Mouse (Mus musculus) forebrain, embryonic 15.5 days (tissue): Measurements from ENCODE around the gene Tsacc. TPM values are rescaled to one million over a fixed set of nuclear protein-coding genes. Genes with fewer than 3 reads are reported as not detected.
A peak's percentile ranks its signal among the peaks of the same experiment; 100 is the strongest.
"Not testable (repeated sequence)": the region's sequence is repeated elsewhere in the genome, so short reads cannot be mapped to it uniquely, and the experiment has no call there.

Experiments used
- ATAC-seq: fragments of 200-750 bp; cut with Nextera tagmentation; replicated peaks from 2 replicates; pipeline ENCODE4 v1.8.0; 2017; ENCODE audit warnings: mild to moderate bottlenecking, moderate TSS enrichment, moderate library complexity
- H3K27ac ChIP-seq: fragments of 300-500 bp; sonication (generic); replicated peaks from 2 replicates; pipeline ENCODE4 v1.5.1; 2015; ENCODE audit warnings: mild to moderate bottlenecking, inconsistent platforms
- H3K27me3 ChIP-seq: fragments of 300-500 bp; sonication (generic); 2 replicates; pipeline ENCODE4 v1.6.1; 2015; ENCODE audit warnings: inconsistent platforms
- H3K36me3 ChIP-seq: fragments of 300-500 bp; sonication (generic); 2 replicates; pipeline ENCODE4 v1.6.1; 2015; ENCODE audit warnings: mild to moderate bottlenecking, inconsistent platforms
- H3K4me1 ChIP-seq: fragments of 300-500 bp; sonication (generic); 2 replicates; pipeline ENCODE4 v1.6.1; 2015; ENCODE audit warnings: inconsistent platforms
- H3K4me2 ChIP-seq: fragments of 300-500 bp; sonication (generic); replicated peaks from 2 replicates; pipeline ENCODE4 v1.6.1; 2015; ENCODE audit warnings: mild to moderate bottlenecking, inconsistent platforms
- H3K4me3 ChIP-seq: fragments of 300-500 bp; sonication (generic); 2 replicates; pipeline ENCODE4 v1.5.1; 2015; ENCODE audit warnings: mild to moderate bottlenecking, inconsistent platforms
- H3K9ac ChIP-seq: fragments of 300-500 bp; sonication (generic); replicated peaks from 2 replicates; pipeline ENCODE4 v1.6.1; 2015; ENCODE audit warnings: mild to moderate bottlenecking, inconsistent platforms
- H3K9me3 ChIP-seq: fragments of 300-500 bp; sonication (generic); 2 replicates; pipeline ENCODE4 v1.6.1; 2016; ENCODE audit warnings: inconsistent platforms
- WGBS: fragments of 180-500 bp; shearing (Covaris S2); methylation state at CpG from one replicate; pipeline ENCODE4 v1.1.7; 2015; ENCODE audit warnings: mixed read lengths; 5-methylcytosine and 5-hydroxymethylcytosine counted together
- polyA plus RNA-seq: library from polyadenylated mRNA; unstranded; fragments of >200 nt; fragmentation: Nextera tagmentation; extraction: Ambion mirVana; gene quantifications from 2 replicates; pipeline ENCODE4 v1.2.1, GENCODE M21; 2015

Gene Tsacc
- polyA plus RNA-seq, 1 experiment from 2014 or later, result 9.6 TPM

DNA sequence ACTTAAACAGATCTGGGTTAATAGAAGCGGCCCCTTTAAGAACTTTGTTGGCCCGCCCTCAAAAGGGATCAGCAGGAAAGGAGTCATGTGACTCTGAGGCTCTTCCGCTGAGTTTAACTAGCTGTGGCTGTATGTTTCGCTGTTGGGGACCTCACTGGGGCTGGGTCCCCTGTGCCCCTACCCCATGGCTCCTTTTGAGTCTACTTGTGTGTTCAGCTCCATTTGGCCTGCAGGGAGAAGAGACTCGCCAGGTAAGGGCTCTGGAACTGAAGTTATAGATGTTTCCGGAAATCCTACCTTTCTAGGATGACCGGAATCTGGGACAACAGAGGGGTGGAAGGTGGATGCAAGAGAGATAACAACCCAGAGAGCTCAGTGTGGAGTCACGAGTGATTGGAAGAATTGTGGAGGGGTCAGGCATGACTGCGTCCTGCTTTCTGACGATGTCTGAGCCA lies 28.2 kb upstream of the Tsacc start, which contains the start of gene Glmp:
Gene Glmp, plus strand, starts transcription at position 73 of the 455 bp plus-strand sequence.
- H3K9me3 ChIP-seq, result no peaks in the 10 kb centered on the region
- peak; percentile 76 for ATAC-seq
- 2% methylated on average over 10 of the region's 10 CpGs for WGBS
- peaks cover 14% of the 10 kb centered on the region for H3K4me1 ChIP-seq
- H3K9ac ChIP-seq, result peak within 1 kb of the TSS; percentile 68
- H3K27me3 ChIP-seq, result no peaks in the 10 kb centered on the region
- peak within 1 kb of the TSS; percentile 52 for H3K4me3 ChIP-seq
- peaks cover 46% of the 10 kb centered on the region for H3K36me3 ChIP-seq
- H3K27ac ChIP-seq, result no peak within 1 kb of the TSS
- H3K4me2 ChIP-seq, result peak within 1 kb of the TSS; percentile 70

GRCm38 (mm10) chr3:88299172-88299571 lies 2.4 kb upstream of the Tsacc start:
- peaks cover 48% of the 10 kb centered on the region for H3K36me3 ChIP-seq
- ATAC-seq, result no peak
- 93% methylated on average over 1 of the region's 1 CpGs for WGBS

GRCm38 (mm10) chr3:88297321-88297851 lies 587 bp upstream of the Tsacc start:
- Histone ChIP-seq H3K4me3 (peak overlapping the region; percentile 89), H3K4me2 (peak overlapping the region; percentile 64), H3K4me1 (peaks cover 27% of the 10 kb centered on the region), H3K9me3 (no peaks in the 10 kb centered on the region), H3K27ac (peak overlapping the region; percentile 97), H3K27me3 (no peaks in the 10 kb centered on the region), H3K9ac (peak overlapping the region; percentile 91), H3K36me3 (peaks cover 32% of the 10 kb centered on the region)
- WGBS, result under 1% methylated on average over 30 of the region's 30 CpGs
- ATAC-seq, result 0 out of 2 replicates have a peak, but pooled peaks have one; percentile 3

More at GRCm38 (mm10) chr3:88299172-88299571, 2.4 kb upstream of the Tsacc start:
- H3K9ac ChIP-seq, result no peak overlapping the region
- no peak overlapping the region for H3K27ac ChIP-seq
- H3K4me3 ChIP-seq, result no peak overlapping the region
- H3K27me3 ChIP-seq, result no peaks in the 10 kb centered on the region
- peaks cover 27% of the 10 kb centered on the region for H3K4me1 ChIP-seq
- no peak overlapping the region for H3K4me2 ChIP-seq
- no peaks in the 10 kb centered on the region for H3K9me3 ChIP-seq

- Histone ChIP-seq H3K27ac (peak overlapping the region; percentile 97), H3K9ac (peak overlapping the region; percentile 67), H3K27me3 (no peaks in the 10 kb centered on the region), H3K4me3 (peak overlapping the region; percentile 89), H3K9me3 (no peaks in the 10 kb centered on the region), H3K36me3 (peaks cover 20% of the 10 kb centered on the region), H3K4me2 (peak overlapping the region; percentile 54), H3K4me1 (peaks cover 27% of the 10 kb centered on the region)
- peak; percentile 42 for ATAC-seq
- under 1% methylated on average over 12 of the region's 12 CpGs for WGBS
Measured at GRCm38 (mm10) chr3:88296110-88296560, 664 bp downstream of the Tsacc start.

DNA sequence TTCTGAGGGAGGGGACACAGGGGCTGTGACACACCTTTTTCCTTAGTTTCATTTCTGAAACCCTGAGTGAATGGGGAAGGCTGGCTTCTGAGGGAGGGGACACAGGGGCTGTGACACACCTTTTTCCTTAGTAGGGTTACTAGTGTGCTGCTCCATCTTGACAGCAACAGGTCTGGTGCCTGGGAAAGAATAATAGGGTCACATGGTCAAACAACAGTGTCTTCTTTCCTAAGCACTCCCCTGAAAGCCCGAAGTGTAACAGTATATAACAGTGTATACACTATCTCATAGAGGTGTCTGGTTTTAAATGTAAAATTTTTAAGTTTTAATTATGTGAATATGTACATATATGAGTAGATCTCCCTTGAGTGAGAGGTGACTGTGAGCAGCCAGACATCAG lies 1.5 kb downstream of the Tsacc start:
- peaks cover 12% of the 10 kb centered on the region for H3K36me3 ChIP-seq
- H3K9me3 ChIP-seq, H3K27ac ChIP-seq, H3K9ac ChIP-seq, H3K27me3 ChIP-seq, H3K4me2 ChIP-seq, ATAC-seq: not testable (repeated sequence)
- WGBS, result 72% methylated on average over 1 of the region's 1 CpGs
- H3K4me3 ChIP-seq, result 0 out of 2 replicates have a peak overlapping the region, but pooled peaks have one; percentile 89
- H3K4me1 ChIP-seq, result peaks cover 27% of the 10 kb centered on the region

DNA sequence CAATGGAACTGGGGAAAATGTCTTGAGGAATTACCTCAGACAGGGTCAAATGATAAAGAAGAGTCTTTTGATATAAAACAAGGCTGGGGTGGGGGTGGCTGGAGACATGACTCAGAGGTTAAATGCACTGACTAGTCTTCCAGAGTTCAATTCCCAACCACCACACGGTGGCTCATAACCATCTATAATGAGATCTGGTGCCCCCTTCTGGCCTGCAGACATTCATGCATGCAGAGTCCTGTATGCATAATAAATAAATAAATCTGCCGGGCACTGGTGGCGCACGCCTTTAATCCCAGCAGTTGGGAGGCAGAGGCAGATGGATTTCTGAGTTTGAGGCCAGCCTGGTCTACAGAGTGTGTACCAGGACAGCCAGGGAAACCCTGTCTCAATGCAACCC lies 4.8 kb downstream of the Tsacc start:
- peaks cover 8% of the 10 kb centered on the region for H3K4me1 ChIP-seq
- H3K4me2 ChIP-seq, result no peak overlapping the region
- H3K27me3 ChIP-seq, result no peaks in the 10 kb centered on the region
- WGBS, result 34% methylated on average over 4 of the region's 4 CpGs
- no peak overlapping the region for H3K9ac ChIP-seq
- H3K27ac ChIP-seq, result no peak overlapping the region
- no peak for ATAC-seq
- H3K9me3 ChIP-seq, result no peaks in the 10 kb centered on the region
- H3K36me3 ChIP-seq, result no peaks in the 10 kb centered on the region
- H3K4me3 ChIP-seq, result no peak overlapping the region

DNA sequence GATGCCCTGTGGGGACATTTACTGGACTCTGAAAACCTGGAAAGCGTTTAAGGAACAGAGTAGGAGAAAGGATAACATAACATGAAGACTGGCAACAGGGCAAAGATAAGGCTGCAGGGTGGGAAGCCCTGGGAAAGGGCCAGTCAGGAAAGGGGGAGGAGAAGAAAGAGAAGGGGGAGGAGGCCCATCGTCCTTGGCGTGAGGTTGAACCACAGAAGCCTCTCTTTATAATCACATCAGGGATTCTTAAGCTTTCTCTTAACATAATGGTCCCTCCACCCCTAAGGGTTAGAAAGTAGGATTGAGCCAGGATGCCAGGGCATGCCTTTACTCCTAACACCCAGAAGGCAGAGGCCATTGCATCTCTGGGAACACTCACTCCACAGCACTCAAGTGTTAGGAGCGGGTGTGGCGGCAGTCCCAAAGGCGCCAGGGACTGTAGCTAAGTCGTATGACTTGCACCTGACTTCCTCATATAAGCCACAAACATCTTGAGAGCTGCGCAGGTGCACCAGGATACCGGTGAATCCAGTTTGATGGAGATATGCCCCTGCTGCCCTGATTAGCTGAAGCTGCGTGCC lies 8.6 kb downstream of the Tsacc start:
- WGBS, result 71% methylated on average over 8 of the region's 10 CpGs
- not testable (repeated sequence) for H3K9ac ChIP-seq, H3K4me2 ChIP-seq, H3K4me3 ChIP-seq, H3K36me3 ChIP-seq, H3K9me3 ChIP-seq, ATAC-seq, H3K27me3 ChIP-seq, H3K27ac ChIP-seq, H3K4me1 ChIP-seq

DNA sequence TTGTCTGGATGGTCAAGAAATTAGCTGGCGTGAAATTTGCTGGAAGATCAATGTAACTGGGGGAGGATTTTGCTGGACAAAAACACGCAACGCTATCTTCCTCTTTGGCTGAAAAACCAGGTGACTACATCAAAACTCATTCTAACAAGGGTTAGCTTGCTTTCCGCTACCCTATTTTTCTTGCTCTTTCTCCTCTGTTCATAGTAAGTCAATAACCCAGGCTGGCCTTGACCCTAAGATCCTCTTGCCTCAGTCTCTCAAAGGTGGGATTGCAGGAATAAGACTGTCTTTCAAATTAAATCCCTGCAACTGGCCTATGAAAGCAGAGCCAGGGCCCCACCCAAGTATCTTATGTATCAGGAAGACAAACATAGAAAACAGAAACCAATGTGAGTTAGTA lies 9.7 kb downstream of the Tsacc start, which contains the start of gene Gm38392:
Gene Gm38392, minus strand, starts transcription at position 101 of the 400 bp plus-strand sequence.
- H3K4me2 ChIP-seq, result no peak within 1 kb of the TSS
- no peaks in the 10 kb centered on the region for H3K9me3 ChIP-seq
- H3K27me3 ChIP-seq, result no peaks in the 10 kb centered on the region
- H3K27ac ChIP-seq, result no peak within 1 kb of the TSS
- no peak within 1 kb of the TSS for H3K9ac ChIP-seq
- no peaks in the 10 kb centered on the region for H3K4me1 ChIP-seq
- ATAC-seq, result no peak
- H3K36me3 ChIP-seq, result no peaks in the 10 kb centered on the region
- WGBS, result 97% methylated on average over 4 of the region's 4 CpGs
- H3K4me3 ChIP-seq, result no peak within 1 kb of the TSS

GRCm38 (mm10) chr3:88285565-88285895 lies 11.3 kb downstream of the Tsacc start:
- 93% methylated on average over 2 of the region's 2 CpGs for WGBS

GRCm38 (mm10) chr3:88284815-88285564 lies 11.8 kb downstream of the Tsacc start:
- WGBS, result 97% methylated on average over 14 of the region's 14 CpGs
- not testable (repeated sequence) for H3K27me3 ChIP-seq, H3K4me3 ChIP-seq, H3K27ac ChIP-seq, H3K36me3 ChIP-seq, H3K9me3 ChIP-seq, H3K9ac ChIP-seq, ATAC-seq, H3K4me2 ChIP-seq, H3K4me1 ChIP-seq

More at GRCm38 (mm10) chr3:88285565-88285895, 11.3 kb downstream of the Tsacc start:
- not testable (repeated sequence) for H3K9me3 ChIP-seq, H3K9ac ChIP-seq, H3K4me1 ChIP-seq, ATAC-seq, H3K4me3 ChIP-seq, H3K27ac ChIP-seq, H3K4me2 ChIP-seq, H3K27me3 ChIP-seq, H3K36me3 ChIP-seq

- 40% methylated on average over 11 of the region's 11 CpGs for WGBS
- not testable (repeated sequence) for H3K4me3 ChIP-seq, H3K27ac ChIP-seq, ATAC-seq, H3K4me2 ChIP-seq, H3K9me3 ChIP-seq, H3K27me3 ChIP-seq, H3K36me3 ChIP-seq, H3K9ac ChIP-seq, H3K4me1 ChIP-seq
Measured at GRCm38 (mm10) chr3:88281141-88281916, 15.5 kb downstream of the Tsacc start.

GRCm38 (mm10) chr3:88280035-88280434 lies 16.8 kb downstream of the Tsacc start:
- Histone ChIP-seq H3K4me2 (no peak overlapping the region), H3K36me3 (no peaks in the 10 kb centered on the region), H3K9ac (no peak overlapping the region), H3K27me3 (no peaks in the 10 kb centered on the region), H3K9me3 (no peaks in the 10 kb centered on the region), H3K4me1 (no peaks in the 10 kb centered on the region), H3K4me3 (no peak overlapping the region), H3K27ac (no peak overlapping the region)
- ATAC-seq, result no peak
- WGBS, result 88% methylated on average over 2 of the region's 2 CpGs
